Mouse (Mus musculus): Measurements from ENCODE around the gene Cdh13. TPM values are rescaled to one million over a fixed set of nuclear protein-coding genes. Genes with fewer than 3 reads are reported as not detected.

Cdh13 gene
- polyA plus RNA-seq, 1 experiment from 2014 or later, result 159 TPM

- Histone ChIP-seq H3K4me2 (ENCODE audit: low read length) (no peak overlapping the region), H3K27me3 (ENCODE audit: control insufficient read depth, insufficient read depth, low read depth, low read length) (no peaks in the 10 kb centered on the region), H3K9ac (ENCODE audit: low read depth, low read length) (no peak overlapping the region), H3K27ac (ENCODE audit: low read length) (no peak overlapping the region), H3K4me1 (ENCODE audit: control insufficient read depth, insufficient read depth, low read length) (peaks cover 16% of the 10 kb centered on the region), H3K36me3 (ENCODE audit: control insufficient read depth, insufficient read depth, low read length) (no peaks in the 10 kb centered on the region), H3K9me3 (replicated peaks; ENCODE audit: control insufficient read depth, low read length, poor library complexity, severe bottlenecking) (no peaks in the 10 kb centered on the region), H3K4me3 (ENCODE audit: low read depth, low read length) (no peak overlapping the region)
- 97% methylated on average over 7 of the region's 7 CpGs for WGBS
- no peak for ATAC-seq
Observed at GRCm38 (mm10) chr8:118381641-118382040, 98.1 kb downstream of the Cdh13 start.

- Histone ChIP-seq H3K4me3 (ENCODE audit: low read depth, low read length) (no peak overlapping the region), H3K27ac (ENCODE audit: low read length) (no peak overlapping the region), H3K9me3 (replicated peaks; ENCODE audit: control insufficient read depth, low read length, poor library complexity, severe bottlenecking) (no peaks in the 10 kb centered on the region), H3K27me3 (ENCODE audit: control insufficient read depth, insufficient read depth, low read depth, low read length) (no peaks in the 10 kb centered on the region), H3K9ac (ENCODE audit: low read depth, low read length) (no peak overlapping the region), H3K4me1 (ENCODE audit: control insufficient read depth, insufficient read depth, low read length) (peaks cover 12% of the 10 kb centered on the region), H3K36me3 (ENCODE audit: control insufficient read depth, insufficient read depth, low read length) (no peaks in the 10 kb centered on the region), H3K4me2 (ENCODE audit: low read length) (no peak overlapping the region)
- ATAC-seq, result no peak
- WGBS, result 90% methylated on average over 5 of the region's 5 CpGs
Observed at GRCm38 (mm10) chr8:118384314-118384713, 100.8 kb downstream of the Cdh13 start.

GRCm38 (mm10) chr8:118389456-118389855, 105.9 kb downstream of the Cdh13 start:
- no peaks in the 10 kb centered on the region for H3K9me3 ChIP-seq (replicated peaks; ENCODE audit: control insufficient read depth, low read length, poor library complexity, severe bottlenecking)
- H3K36me3 ChIP-seq (ENCODE audit: control insufficient read depth, insufficient read depth, low read length), result no peaks in the 10 kb centered on the region
- H3K27ac ChIP-seq (ENCODE audit: low read length), result no peak overlapping the region
- no peaks in the 10 kb centered on the region for H3K4me1 ChIP-seq (ENCODE audit: control insufficient read depth, insufficient read depth, low read length)
- H3K4me2 ChIP-seq (ENCODE audit: low read length), result no peak overlapping the region
- H3K9ac ChIP-seq (ENCODE audit: low read depth, low read length), result no peak overlapping the region
- WGBS, result 86% methylated on average over 3 of the region's 3 CpGs
- H3K27me3 ChIP-seq (ENCODE audit: control insufficient read depth, insufficient read depth, low read depth, low read length), result no peaks in the 10 kb centered on the region
- no peak for ATAC-seq
- no peak overlapping the region for H3K4me3 ChIP-seq (ENCODE audit: low read depth, low read length)

- ATAC-seq, result no peak
- Histone ChIP-seq H3K36me3 (ENCODE audit: control insufficient read depth, insufficient read depth, low read length) (no peaks in the 10 kb centered on the region), H3K4me2 (ENCODE audit: low read length) (no peak overlapping the region), H3K9ac (ENCODE audit: low read depth, low read length) (no peak overlapping the region), H3K4me3 (ENCODE audit: low read depth, low read length) (no peak overlapping the region), H3K27ac (ENCODE audit: low read length) (no peak overlapping the region), H3K4me1 (ENCODE audit: control insufficient read depth, insufficient read depth, low read length) (no peaks in the 10 kb centered on the region), H3K27me3 (ENCODE audit: control insufficient read depth, insufficient read depth, low read depth, low read length) (no peaks in the 10 kb centered on the region), H3K9me3 (replicated peaks; ENCODE audit: control insufficient read depth, low read length, poor library complexity, severe bottlenecking) (no peaks in the 10 kb centered on the region)
- WGBS, result 67% methylated on average over 7 of the region's 7 CpGs
Observed at GRCm38 (mm10) chr8:118393909-118394650, 110.5 kb downstream of the Cdh13 start.

GRCm38 (mm10) chr8:118395178-118395577, 111.6 kb downstream of the Cdh13 start:
- Histone ChIP-seq H3K4me3 (ENCODE audit: low read depth, low read length) (no peak overlapping the region), H3K27ac (ENCODE audit: low read length) (no peak overlapping the region), H3K4me2 (ENCODE audit: low read length) (no peak overlapping the region), H3K27me3 (ENCODE audit: control insufficient read depth, insufficient read depth, low read depth, low read length) (no peaks in the 10 kb centered on the region), H3K9ac (ENCODE audit: low read depth, low read length) (no peak overlapping the region), H3K36me3 (ENCODE audit: control insufficient read depth, insufficient read depth, low read length) (no peaks in the 10 kb centered on the region), H3K4me1 (ENCODE audit: control insufficient read depth, insufficient read depth, low read length) (no peaks in the 10 kb centered on the region), H3K9me3 (replicated peaks; ENCODE audit: control insufficient read depth, low read length, poor library complexity, severe bottlenecking) (no peaks in the 10 kb centered on the region)
- no peak for ATAC-seq
- 80% methylated on average over 4 of the region's 4 CpGs for WGBS

- no peak overlapping the region for H3K27ac ChIP-seq (ENCODE audit: low read length)
- no peak overlapping the region for H3K9ac ChIP-seq (ENCODE audit: low read depth, low read length)
- no peak overlapping the region for H3K4me3 ChIP-seq (ENCODE audit: low read depth, low read length)
- 93% methylated on average over 3 of the region's 3 CpGs for WGBS
- no peaks in the 10 kb centered on the region for H3K27me3 ChIP-seq (ENCODE audit: control insufficient read depth, insufficient read depth, low read depth, low read length)
- H3K4me2 ChIP-seq (ENCODE audit: low read length), result no peak overlapping the region
- H3K36me3 ChIP-seq (ENCODE audit: control insufficient read depth, insufficient read depth, low read length), result no peaks in the 10 kb centered on the region
- no peaks in the 10 kb centered on the region for H3K4me1 ChIP-seq (ENCODE audit: control insufficient read depth, insufficient read depth, low read length)
- ATAC-seq, result no peak
- H3K9me3 ChIP-seq (replicated peaks; ENCODE audit: control insufficient read depth, low read length, poor library complexity, severe bottlenecking), result no peaks in the 10 kb centered on the region
Observed at GRCm38 (mm10) chr8:118404836-118405235, 121.3 kb downstream of the Cdh13 start.

GRCm38 (mm10) chr8:118407322-118407721, 123.8 kb downstream of the Cdh13 start:
- 89% methylated on average over 6 of the region's 6 CpGs for WGBS
- Histone ChIP-seq H3K36me3 (ENCODE audit: control insufficient read depth, insufficient read depth, low read length) (no peaks in the 10 kb centered on the region), H3K9me3 (replicated peaks; ENCODE audit: control insufficient read depth, low read length, poor library complexity, severe bottlenecking) (no peaks in the 10 kb centered on the region), H3K4me2 (ENCODE audit: low read length) (no peak overlapping the region), H3K4me3 (ENCODE audit: low read depth, low read length) (no peak overlapping the region), H3K27ac (ENCODE audit: low read length) (no peak overlapping the region), H3K9ac (ENCODE audit: low read depth, low read length) (no peak overlapping the region), H3K27me3 (ENCODE audit: control insufficient read depth, insufficient read depth, low read depth, low read length) (no peaks in the 10 kb centered on the region), H3K4me1 (ENCODE audit: control insufficient read depth, insufficient read depth, low read length) (no peaks in the 10 kb centered on the region)
- no peak for ATAC-seq

GRCm38 (mm10) chr8:118409396-118409795, 125.9 kb downstream of the Cdh13 start:
- WGBS, result 84% methylated on average over 3 of the region's 3 CpGs

GRCm38 (mm10) chr8:118410341-118410970, 126.9 kb downstream of the Cdh13 start:
- Histone ChIP-seq H3K9me3 (replicated peaks; ENCODE audit: control insufficient read depth, low read length, poor library complexity, severe bottlenecking) (no peaks in the 10 kb centered on the region), H3K27ac (ENCODE audit: low read length) (no peak overlapping the region), H3K36me3 (ENCODE audit: control insufficient read depth, insufficient read depth, low read length) (no peaks in the 10 kb centered on the region), H3K4me3 (ENCODE audit: low read depth, low read length) (no peak overlapping the region), H3K9ac (ENCODE audit: low read depth, low read length) (no peak overlapping the region), H3K4me2 (ENCODE audit: low read length) (no peak overlapping the region), H3K4me1 (ENCODE audit: control insufficient read depth, insufficient read depth, low read length) (no peaks in the 10 kb centered on the region), H3K27me3 (ENCODE audit: control insufficient read depth, insufficient read depth, low read depth, low read length) (no peaks in the 10 kb centered on the region)
- WGBS, result 55% methylated on average over 4 of the region's 4 CpGs
- no peak for ATAC-seq

More at GRCm38 (mm10) chr8:118409396-118409795, 125.9 kb downstream of the Cdh13 start:
- no peaks in the 10 kb centered on the region for H3K9me3 ChIP-seq (replicated peaks; ENCODE audit: control insufficient read depth, low read length, poor library complexity, severe bottlenecking)
- H3K27ac ChIP-seq (ENCODE audit: low read length), result no peak overlapping the region
- H3K4me2 ChIP-seq (ENCODE audit: low read length), result no peak overlapping the region
- H3K4me3 ChIP-seq (ENCODE audit: low read depth, low read length), result no peak overlapping the region
- H3K36me3 ChIP-seq (ENCODE audit: control insufficient read depth, insufficient read depth, low read length), result no peaks in the 10 kb centered on the region
- H3K9ac ChIP-seq (ENCODE audit: low read depth, low read length), result no peak overlapping the region
- H3K4me1 ChIP-seq (ENCODE audit: control insufficient read depth, insufficient read depth, low read length), result no peaks in the 10 kb centered on the region
- H3K27me3 ChIP-seq (ENCODE audit: control insufficient read depth, insufficient read depth, low read depth, low read length), result no peaks in the 10 kb centered on the region
- ATAC-seq, result no peak

All from midbrain, embryonic 16.5 days (tissue).